Mouse (Mus musculus) MEL (cell line): ENCODE measurements around the gene Lyrm7. TPM values are rescaled to one million over a fixed set of nuclear protein-coding genes. Genes with fewer than 3 reads are reported as not detected.

Source experiments
- DNase-seq: peaks from one replicate; pipeline ENCODE4 v3.0.0; 2011; ENCODE audit warnings: low read depth, low spot score
- H3K27ac ChIP-seq: 2 replicates; pipeline ENCODE4 v1.5.1; 2012; ENCODE audit warnings: low read depth, mild to moderate bottlenecking, control low read depth, low read length, moderate library complexity; ENCODE audit not compliant: control insufficient read depth
- H3K27me3 ChIP-seq, 2 experiments: fragments of 150-350 bp in 1 of 2; sonication (generic) in 1 of 2; 2 replicates each; pipeline ENCODE4 v1.6.1; 2012; ENCODE audit warnings: low read length in 2 of 2, mild to moderate bottlenecking in 2 of 2, improper control_type of control experiment in 1 of 2, moderate library complexity in 1 of 2; ENCODE audit not compliant: insufficient read depth in 2 of 2, control insufficient read depth in 1 of 2
- H3K36me3 ChIP-seq, 2 experiments: 2 replicates each; pipeline ENCODE4 v1.6.1; 2012 to 2014; ENCODE audit warnings: low read length in 2 of 2, improper control_type of control experiment in 1 of 2, inconsistent platforms in 1 of 2, mild to moderate bottlenecking in 1 of 2; ENCODE audit not compliant: insufficient read depth in 2 of 2, control insufficient read depth in 1 of 2
- H3K4me1 ChIP-seq, 2 experiments: fragments of 150-350 bp in 1 of 2; sonication (generic) in 1 of 2; 2 replicates each; pipeline ENCODE4 v1.6.1; 2012; ENCODE audit warnings: low read length in 2 of 2, improper control_type of control experiment in 1 of 2, mild to moderate bottlenecking in 1 of 2; ENCODE audit not compliant: insufficient read depth in 2 of 2, control insufficient read depth in 1 of 2
- H3K4me3 ChIP-seq, 2 experiments: fragments of 150-350 bp in 1 of 2; sonication (generic) in 1 of 2; 2 replicates each; pipeline ENCODE4 v1.5.1; 2012; ENCODE audit warnings: low read depth in 2 of 2, low read length in 2 of 2, mild to moderate bottlenecking in 2 of 2, moderate library complexity in 2 of 2, control low read depth in 1 of 2, improper control_type of control experiment in 1 of 2; ENCODE audit not compliant: control insufficient read depth in 1 of 2, insufficient read depth in 1 of 2
- H3K79me2 ChIP-seq: 2 replicates; pipeline ENCODE4 v1.6.1; 2012; ENCODE audit warnings: mild to moderate bottlenecking, low read length, moderate library complexity; ENCODE audit not compliant: control insufficient read depth, poor library complexity, insufficient read depth
- H3K9ac ChIP-seq: 2 replicates; pipeline ENCODE4 v1.6.1; 2012; ENCODE audit warnings: low read depth, mild to moderate bottlenecking, control low read depth, low read length, moderate library complexity; ENCODE audit not compliant: control insufficient read depth, poor library complexity, severe bottlenecking
- H3K9me3 ChIP-seq: fragments of 150-350 bp; sonication (generic); replicated peaks from 2 replicates; pipeline ENCODE4 v1.6.1; 2012; ENCODE audit warnings: mild to moderate bottlenecking, low read length, improper control_type of control experiment, moderate library complexity; ENCODE audit not compliant: insufficient read depth
- BHLHE40 ChIP-seq: IDR thresholded peaks from 2 replicates; pipeline ENCODE4 v1.6.1; 2012; ENCODE audit warnings: low read depth, mild to moderate bottlenecking, inconsistent platforms, low read length, improper control_type of control experiment, borderline replicate concordance
- CHD1 ChIP-seq: IDR thresholded peaks from 2 replicates; pipeline ENCODE4 v1.6.1; 2012; ENCODE audit warnings: low read depth, mild to moderate bottlenecking, inconsistent platforms, low read length, improper control_type of control experiment
- CHD2 ChIP-seq: IDR thresholded peaks from 2 replicates; pipeline ENCODE4 v1.6.1; 2011; ENCODE audit warnings: low read length, improper control_type of control experiment
- CTCF ChIP-seq, 3 experiments: IDR thresholded peaks in 2 of 3; conservative IDR thresholded peaks in 1 of 3; 2 replicates each; pipeline ENCODE4 v1.5.1; 2011 to 2012; ENCODE audit warnings: low read length in 3 of 3, low read depth in 2 of 3, mild to moderate bottlenecking in 2 of 3, improper control_type of control experiment in 1 of 3, inconsistent platforms in 1 of 3, mixed read lengths in 1 of 3, moderate library complexity in 1 of 3; ENCODE audit not compliant: control insufficient read depth in 1 of 3, insufficient read depth in 1 of 3, poor library complexity in 1 of 3, severe bottlenecking in 1 of 3
- E2F4 ChIP-seq: IDR thresholded peaks from 2 replicates; pipeline ENCODE4 v1.6.1; 2011; ENCODE audit warnings: low read depth, low read length, improper control_type of control experiment, borderline replicate concordance
- ELF1 ChIP-seq: IDR thresholded peaks from 2 replicates; pipeline ENCODE4 v1.6.1; 2014; ENCODE audit warnings: low read depth, mild to moderate bottlenecking, inconsistent platforms, low read length, improper control_type of control experiment, moderate library complexity
- ETS1 ChIP-seq: IDR thresholded peaks from 2 replicates; pipeline ENCODE4 v1.6.1; 2012; ENCODE audit warnings: low read depth, mild to moderate bottlenecking, inconsistent platforms, low read length, improper control_type of control experiment, moderate library complexity
- GATA1 ChIP-seq: IDR thresholded peaks from 2 replicates; pipeline ENCODE4 v1.6.1; 2011; ENCODE audit warnings: low read depth, low read length, improper control_type of control experiment
- HCFC1 ChIP-seq: IDR thresholded peaks from 2 replicates; pipeline ENCODE4 v1.6.1; 2012; ENCODE audit warnings: low read depth, mild to moderate bottlenecking, inconsistent platforms, low read length, improper control_type of control experiment, moderate library complexity
- JUND ChIP-seq: IDR thresholded peaks from 2 replicates; pipeline ENCODE4 v1.6.1; 2011; ENCODE audit warnings: low read depth, mild to moderate bottlenecking, improper control_type of control experiment, low read length
- KAT2A ChIP-seq: conservative IDR thresholded peaks from 2 replicates; pipeline ENCODE4 v1.6.1; 2012; ENCODE audit warnings: low read depth, low read length, improper control_type of control experiment, inconsistent platforms
- MAFK ChIP-seq: IDR thresholded peaks from 2 replicates; pipeline ENCODE4 v1.6.1; 2011; ENCODE audit warnings: low read depth, mild to moderate bottlenecking, low read length, improper control_type of control experiment, borderline replicate concordance
- MAZ ChIP-seq: IDR thresholded peaks from 2 replicates; pipeline ENCODE4 v1.6.1; 2012; ENCODE audit warnings: low read depth, mild to moderate bottlenecking, inconsistent platforms, low read length, improper control_type of control experiment
- MEF2A ChIP-seq: IDR thresholded peaks from 2 replicates; pipeline ENCODE4 v1.6.1; 2014; ENCODE audit warnings: low read depth, mild to moderate bottlenecking, inconsistent platforms, low read length, improper control_type of control experiment; ENCODE audit not compliant: poor library complexity, insufficient replicate concordance, severe bottlenecking; ENCODE audit errors: extremely low read depth
- MXI1 ChIP-seq: IDR thresholded peaks from 2 replicates; pipeline ENCODE4 v1.6.1; 2011; ENCODE audit warnings: mild to moderate bottlenecking, low read depth, low read length, improper control_type of control experiment
- MYB ChIP-seq: IDR thresholded peaks from 2 replicates; pipeline ENCODE4 v1.6.1; 2011; ENCODE audit warnings: mild to moderate bottlenecking, low read depth, low read length, improper control_type of control experiment
- MYC ChIP-seq: IDR thresholded peaks from 2 replicates; pipeline ENCODE4 v1.6.1; 2011; ENCODE audit warnings: low read depth, mild to moderate bottlenecking, low read length, improper control_type of control experiment, moderate library complexity
- NRF1 ChIP-seq: IDR thresholded peaks from 2 replicates; pipeline ENCODE4 v1.6.1; 2014; ENCODE audit warnings: low read depth, mild to moderate bottlenecking, inconsistent platforms, low read length, improper control_type of control experiment, moderate library complexity; ENCODE audit not compliant: poor library complexity, insufficient read depth, severe bottlenecking
- RAD21 ChIP-seq: IDR thresholded peaks from 2 replicates; pipeline ENCODE4 v1.6.1; 2011; ENCODE audit warnings: mild to moderate bottlenecking, low read depth, low read length, improper control_type of control experiment
- RCOR1 ChIP-seq: IDR thresholded peaks from 2 replicates; pipeline ENCODE4 v1.6.1; 2012; ENCODE audit warnings: low read depth, mild to moderate bottlenecking, inconsistent platforms, low read length, improper control_type of control experiment
- SIN3A ChIP-seq: IDR thresholded peaks from 2 replicates; pipeline ENCODE4 v1.6.1; 2012; ENCODE audit warnings: low read length, improper control_type of control experiment, inconsistent platforms
- SMC3 ChIP-seq: IDR thresholded peaks from 2 replicates; pipeline ENCODE4 v1.6.1; 2011; ENCODE audit warnings: low read depth, low read length, improper control_type of control experiment
- TAL1 ChIP-seq: IDR thresholded peaks from 2 replicates; pipeline ENCODE4 v1.6.1; 2012; ENCODE audit warnings: mild to moderate bottlenecking, inconsistent platforms, low read length, moderate library complexity, mixed read lengths
- TBP ChIP-seq: IDR thresholded peaks from 2 replicates; pipeline ENCODE4 v1.8.0; 2011; ENCODE audit warnings: low read depth, low read length, improper control_type of control experiment
- TCF12 ChIP-seq: IDR thresholded peaks from 2 replicates; pipeline ENCODE4 v1.6.1; 2014; ENCODE audit warnings: low read depth, mild to moderate bottlenecking, inconsistent platforms, low read length, improper control_type of control experiment, moderate library complexity
- UBTF ChIP-seq: IDR thresholded peaks from 2 replicates; pipeline ENCODE4 v1.6.1; 2012; ENCODE audit warnings: low read depth, mild to moderate bottlenecking, inconsistent platforms, low read length, improper control_type of control experiment, moderate library complexity, borderline replicate concordance; ENCODE audit not compliant: insufficient read depth
- USF1 ChIP-seq: IDR thresholded peaks from 2 replicates; pipeline ENCODE4 v1.6.1; 2014; ENCODE audit warnings: low read depth, mild to moderate bottlenecking, inconsistent platforms, low read length, improper control_type of control experiment, moderate library complexity
- USF2 ChIP-seq, 2 experiments: IDR thresholded peaks; 2 replicates each; pipeline ENCODE4 v1.6.1; 2011 to 2012; ENCODE audit warnings: improper control_type of control experiment in 2 of 2, low read length in 2 of 2, borderline replicate concordance in 1 of 2, inconsistent platforms in 1 of 2, low read depth in 1 of 2, mild to moderate bottlenecking in 1 of 2; ENCODE audit not compliant: insufficient read depth in 1 of 2
- ZC3H11A ChIP-seq: IDR thresholded peaks from 2 replicates; pipeline ENCODE4 v1.6.1; 2012; ENCODE audit warnings: low read depth, mild to moderate bottlenecking, inconsistent platforms, low read length, improper control_type of control experiment
- ZMIZ1 ChIP-seq: IDR thresholded peaks from 2 replicates; pipeline ENCODE4 v1.6.1; 2012; ENCODE audit warnings: low read depth, mild to moderate bottlenecking, inconsistent platforms, low read length, improper control_type of control experiment, moderate library complexity
- ZNF384 ChIP-seq: IDR thresholded peaks from 2 replicates; pipeline ENCODE4 v1.6.1; 2012; ENCODE audit warnings: low read depth, mild to moderate bottlenecking, inconsistent platforms, low read length, improper control_type of control experiment
- polyA plus RNA-seq, 2 experiments: library from polyadenylated mRNA; stranded (reverse) in 1 of 2; unstranded in 1 of 2; fragments of >175 nt in 1 of 2; fragments of >200 nt in 1 of 2; gene quantifications; 2 replicates each; pipeline versions ENCODE4 v1.2.1 to v1.2.4; 2012; ENCODE audit warnings: low replicate concordance in 2 of 2, low read depth in 1 of 2; ENCODE audit not compliant: insufficient read length in 2 of 2, insufficient read depth in 1 of 2, missing spikeins in 1 of 2
- total RNA-seq: library from RNA; depleted of rRNA; stranded (reverse); fragments of 300-350 nt; gene quantifications from 2 replicates; pipeline ENCODE4 v1.2.3, GENCODE M21; 2012

Lyrm7 gene
- total and polyA plus RNA-seq, 3 experiments = 12.3 to 188 (median 20.9) TPM

DNA sequence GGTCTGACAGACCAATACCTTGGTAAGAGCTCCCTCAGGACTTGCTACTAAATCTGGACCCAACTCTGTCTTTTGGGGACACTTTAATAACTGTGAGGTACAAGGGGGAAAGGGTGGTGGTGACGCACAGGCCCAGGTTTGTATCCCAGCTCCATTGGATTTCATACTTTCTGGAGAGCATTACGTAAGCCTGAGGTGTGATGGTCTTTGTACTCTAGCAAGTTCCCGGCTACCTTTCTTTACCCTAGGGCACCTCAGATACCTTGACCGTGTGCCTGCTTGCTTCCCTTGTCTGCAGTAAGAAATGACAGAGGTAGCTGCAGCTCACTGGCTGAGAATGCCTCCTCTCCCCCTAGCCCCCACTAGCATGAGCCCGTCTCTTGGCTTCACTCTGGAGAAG lies 46.5 kb upstream of the Lyrm7 start:
- no peaks in the 10 kb centered on the region for H3K79me2 ChIP-seq
- H3K36me3 ChIP-seq = peaks cover 0 to 5% of the 10 kb centered on the region in 2 experiments; a peak in 1 of 4 replicates
- peaks cover 2 to 7% of the 10 kb centered on the region in 2 experiments; a peak in 3 of 4 replicates for H3K4me1 ChIP-seq
- H3K27me3 ChIP-seq = no peaks in the 10 kb centered on the region
- TF ChIP-seq HCFC1 (no peak), E2F4 (no peak), MAFK (no peak), CHD1 (no peak), USF2 (IDR thresholded peaks at IDR 0.05; ENCODE audit: borderline replicate concordance in 1 of 2, insufficient read depth in 1 of 2, low read depth in 1 of 2, low read length in 2 of 2) (no peak), SMC3 (no peak), CHD2 (no peak), NRF1 (no peak), SIN3A (no peak), UBTF (no peak), RAD21 (no peak), CTCF (IDR thresholded peaks at IDR 0.05 in 2 of 3, conservative IDR thresholded peaks at IDR 0.05 in 1 of 3; ENCODE audit: control insufficient read depth in 1 of 3, insufficient read depth in 1 of 3, low read depth in 2 of 3, low read length in 3 of 3, poor library complexity in 1 of 3, severe bottlenecking in 1 of 3) (no peak), JUND (no peak), ELF1 (no peak), USF1 (no peak), RCOR1 (no peak), ETS1 (no peak), MEF2A (no peak), TBP (no peak)
- no peak overlapping the region for H3K9ac ChIP-seq
- H3K9me3 ChIP-seq = no peaks in the 10 kb centered on the region
- H3K27ac ChIP-seq = no peak overlapping the region
- no peak for DNase-seq
- no peak overlapping the region for H3K4me3 ChIP-seq

DNA sequence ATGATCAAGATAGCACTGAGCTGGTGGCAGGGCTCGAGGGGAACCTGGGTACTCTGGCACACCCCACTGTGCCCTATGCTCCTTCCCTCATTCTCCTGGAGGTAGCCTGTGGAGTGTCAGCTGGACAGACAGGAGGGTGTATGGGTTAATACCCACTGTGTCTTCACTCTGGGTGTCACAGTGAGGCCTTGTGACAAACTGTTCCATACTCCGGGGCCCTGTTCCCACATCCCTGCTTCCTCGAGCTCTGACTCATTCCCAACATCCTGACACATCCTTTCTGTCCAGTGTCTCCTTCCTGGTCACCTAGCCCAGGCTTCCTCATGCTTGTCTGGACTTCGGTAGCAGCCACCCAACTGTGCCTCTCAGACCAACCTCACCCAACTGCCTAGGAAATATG lies 45.8 kb upstream of the Lyrm7 start:
- H3K27ac ChIP-seq = no peak overlapping the region
- H3K36me3 ChIP-seq = peaks cover 0 to 5% of the 10 kb centered on the region in 2 experiments; a peak in 1 of 4 replicates
- no peaks in the 10 kb centered on the region for H3K9me3 ChIP-seq
- TF ChIP-seq TCF12 (no peak), MYB (no peak), BHLHE40 (no peak), USF2 (IDR thresholded peaks at IDR 0.05; ENCODE audit: borderline replicate concordance in 1 of 2, insufficient read depth in 1 of 2, low read depth in 1 of 2, low read length in 2 of 2) (no peak), ZC3H11A (no peak), ZNF384 (no peak), CHD1 (no peak), UBTF (no peak), MYC (no peak), ZMIZ1 (no peak), GATA1 (no peak), MAZ (no peak), ETS1 (no peak), TAL1 (no peak), MXI1 (no peak), TBP (no peak), MEF2A (no peak), KAT2A (no peak)
- H3K79me2 ChIP-seq = no peaks in the 10 kb centered on the region
- H3K27me3 ChIP-seq = no peaks in the 10 kb centered on the region
- H3K4me3 ChIP-seq = no peak overlapping the region
- no peak overlapping the region for H3K9ac ChIP-seq
- no peak for DNase-seq
- H3K4me1 ChIP-seq = peaks cover 2 to 7% of the 10 kb centered on the region in 2 experiments; a peak in 3 of 4 replicates
